Mouse (Mus musculus) stomach, embryonic 14.5 days (tissue): ENCODE measurements around the gene Lbx2. TPM values are rescaled to one million over a fixed set of nuclear protein-coding genes. Genes with fewer than 3 reads are reported as not detected.
A peak's percentile ranks its signal among the peaks of the same experiment; 100 is the strongest.

ENCODE experiments used
- ATAC-seq: fragments of 200-750 bp; cut with Nextera tagmentation; 2 replicates; pipeline ENCODE4 v1.8.0; 2017; ENCODE audit warnings: low read depth, moderate TSS enrichment; ENCODE audit not compliant: insufficient number of reproducible peaks, insufficient read depth, low FRiP score
- H3K27ac ChIP-seq: fragments of 300-500 bp; sonication (generic); 2 replicates; pipeline ENCODE4 v1.5.1; 2014; ENCODE audit warnings: mild to moderate bottlenecking, low read length, moderate library complexity, mixed read lengths
- H3K27me3 ChIP-seq: fragments of 300-500 bp; sonication (generic); 2 replicates; pipeline ENCODE4 v1.6.1; 2014; ENCODE audit warnings: low read length, control low read depth, mixed read lengths; ENCODE audit not compliant: control insufficient read depth, insufficient read depth
- H3K36me3 ChIP-seq: fragments of 300-500 bp; sonication (generic); 2 replicates; pipeline ENCODE4 v1.6.1; 2014; ENCODE audit warnings: mild to moderate bottlenecking, control low read depth, low read length, moderate library complexity, mixed read lengths; ENCODE audit not compliant: control insufficient read depth, insufficient read depth
- H3K4me1 ChIP-seq: fragments of 300-500 bp; sonication (generic); 2 replicates; pipeline ENCODE4 v1.6.1; 2014; ENCODE audit warnings: low read length, control low read depth, mixed read lengths; ENCODE audit not compliant: control insufficient read depth, insufficient read depth
- H3K4me2 ChIP-seq: fragments of 300-500 bp; sonication (generic); replicated peaks from 2 replicates; pipeline ENCODE4 v1.6.1; 2014; ENCODE audit warnings: low read depth, low read length, control low read depth
- H3K4me3 ChIP-seq: fragments of 300-500 bp; sonication (generic); 2 replicates; pipeline ENCODE4 v1.5.1; 2014; ENCODE audit warnings: low read depth, low read length, control low read depth
- H3K9ac ChIP-seq: fragments of 300-500 bp; sonication (generic); replicated peaks from 2 replicates; pipeline ENCODE4 v1.6.1; 2014; ENCODE audit warnings: low read depth, mild to moderate bottlenecking, control low read depth, low read length, moderate library complexity, mixed read lengths
- H3K9me3 ChIP-seq: fragments of 300-500 bp; sonication (generic); 2 replicates; pipeline ENCODE4 v1.6.1; 2016; ENCODE audit warnings: low read depth, low read length, control low read depth; ENCODE audit not compliant: control insufficient read depth
- WGBS: fragments of 180-500 bp; shearing (Covaris S2); extraction: QIAGEN DNeasy Blood & Tissue Kit; methylation state at CpG from one replicate; pipeline ENCODE4 v1.1.7; 2014; 5-methylcytosine and 5-hydroxymethylcytosine counted together
- polyA plus RNA-seq: library from polyadenylated mRNA; unstranded; fragments of >200 nt; fragmentation: Nextera tagmentation; extraction: Ambion mirVana; gene quantifications from 2 replicates; pipeline ENCODE4 v1.2.1, GENCODE M21; 2014

Gene Lbx2
- polyA plus RNA-seq, 1 experiment from 2014 or later = 1.8 TPM

- no peak overlapping the region for H3K9ac ChIP-seq
- no peak overlapping the region for H3K4me2 ChIP-seq
- H3K9me3 ChIP-seq = no peaks in the 10 kb centered on the region
- WGBS = 92% methylated on average over 5 of the region's 5 CpGs
- no peak overlapping the region for H3K4me3 ChIP-seq
- ATAC-seq = no peak
- H3K27me3 ChIP-seq = no peaks in the 10 kb centered on the region
- no peaks in the 10 kb centered on the region for H3K36me3 ChIP-seq
- H3K4me1 ChIP-seq = peaks cover 15% of the 10 kb centered on the region
- no peak overlapping the region for H3K27ac ChIP-seq
Observed at GRCm38 (mm10) chr6:83127419-83127818, 41.3 kb downstream of the Lbx2 start.

DNA sequence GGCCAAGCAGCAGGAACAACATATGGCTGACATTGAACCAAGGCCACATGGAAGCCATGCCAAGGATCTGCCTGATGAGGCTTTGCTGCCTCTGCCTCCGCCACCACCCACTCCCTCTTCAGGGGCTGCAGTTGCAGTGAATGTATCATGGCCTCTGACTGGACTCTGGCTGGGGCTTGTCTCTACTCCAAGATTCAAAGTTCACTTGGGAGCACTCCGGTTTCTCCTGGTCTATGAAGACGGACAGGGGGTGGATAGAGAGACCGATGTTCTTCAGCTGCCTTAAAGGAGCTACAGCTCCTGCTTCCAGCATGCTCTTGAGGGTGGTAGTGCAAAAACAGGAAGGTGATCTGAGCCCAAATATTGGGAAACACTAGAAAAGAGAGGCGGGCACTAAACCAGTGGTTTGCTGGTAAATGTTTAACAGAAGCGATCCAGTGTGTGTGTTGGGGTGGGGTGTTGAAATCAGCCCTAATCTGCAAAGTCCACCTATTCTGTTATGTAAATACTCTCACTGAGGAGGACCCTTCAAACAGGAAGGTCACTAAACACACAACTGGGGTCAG is 45.4 kb downstream of the Lbx2 start:
- H3K4me1 ChIP-seq = peaks cover 16% of the 10 kb centered on the region
- H3K9ac ChIP-seq = no peak overlapping the region
- peak; percentile 55; the same call in 1 of the 2 replicates for ATAC-seq
- no peaks in the 10 kb centered on the region for H3K36me3 ChIP-seq
- H3K27me3 ChIP-seq = no peaks in the 10 kb centered on the region
- H3K27ac ChIP-seq = peak overlapping the region; percentile 68
- no peaks in the 10 kb centered on the region for H3K9me3 ChIP-seq
- no peak overlapping the region for H3K4me2 ChIP-seq
- H3K4me3 ChIP-seq = no peak overlapping the region
- WGBS = 55% methylated on average over 6 of the region's 6 CpGs

GRCm38 (mm10) chr6:83132176-83132919 is 46.2 kb downstream of the Lbx2 start:
- H3K27ac ChIP-seq = peak overlapping the region; percentile 44; the same call in 1 of the 2 replicates
- 75% methylated on average over 9 of the region's 9 CpGs for WGBS
- ATAC-seq = no peak

DNA sequence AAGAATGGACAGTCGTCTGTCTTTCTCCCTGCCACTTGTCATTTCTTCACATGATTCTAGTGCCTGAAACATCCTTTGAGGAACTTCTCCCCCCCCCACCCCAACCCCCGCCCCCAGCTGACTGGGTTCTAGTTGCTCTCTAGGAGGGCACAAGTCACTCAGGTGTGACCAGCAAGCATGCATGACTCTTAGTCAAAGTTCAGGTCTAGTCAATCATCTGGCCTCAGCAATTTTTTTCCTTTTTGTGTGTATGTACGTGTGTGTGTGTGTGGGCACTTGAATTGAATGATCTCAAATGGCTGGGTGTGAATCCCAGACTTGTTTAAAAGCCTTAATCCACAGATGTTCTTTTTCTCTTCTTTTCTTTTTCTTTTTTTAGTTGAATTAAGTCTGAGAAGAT is 48.1 kb downstream of the Lbx2 start:
- Histone ChIP-seq H3K9me3 (no peaks in the 10 kb centered on the region), H3K9ac (no peak overlapping the region), H3K27me3 (no peaks in the 10 kb centered on the region), H3K4me1 (peaks cover 23% of the 10 kb centered on the region), H3K27ac (no peak overlapping the region), H3K36me3 (no peaks in the 10 kb centered on the region), H3K4me2 (no peak overlapping the region), H3K4me3 (no peak overlapping the region)
- WGBS = 55% methylated on average over 3 of the region's 3 CpGs
- no peak for ATAC-seq

More at GRCm38 (mm10) chr6:83132176-83132919, 46.2 kb downstream of the Lbx2 start:
- H3K4me1 ChIP-seq = peaks cover 16% of the 10 kb centered on the region
- H3K27me3 ChIP-seq = no peaks in the 10 kb centered on the region
- H3K4me3 ChIP-seq = no peak overlapping the region
- no peaks in the 10 kb centered on the region for H3K36me3 ChIP-seq
- no peak overlapping the region for H3K9ac ChIP-seq
- H3K4me2 ChIP-seq = no peak overlapping the region
- no peaks in the 10 kb centered on the region for H3K9me3 ChIP-seq

- Histone ChIP-seq H3K27me3 (no peaks in the 10 kb centered on the region), H3K36me3 (no peaks in the 10 kb centered on the region), H3K9ac (peak within 1 kb of the TSS; percentile 89; the same call in 1 of the 2 replicates), H3K4me2 (peak within 1 kb of the TSS; percentile 74), H3K4me3 (peak within 1 kb of the TSS; percentile 48), H3K27ac (peak within 1 kb of the TSS; percentile 100), H3K9me3 (no peaks in the 10 kb centered on the region), H3K4me1 (peaks cover 23% of the 10 kb centered on the region)
- WGBS = 65% methylated on average over 7 of the region's 7 CpGs
- ATAC-seq = no peak
Observed at GRCm38 (mm10) chr6:83134951-83135513, 48.9 kb downstream of the Lbx2 start, which contains the start of gene Rtkn. Gene Rtkn (plus strand): TSS chr6:83135463.

- peak overlapping the region; percentile 48 for H3K4me3 ChIP-seq
- H3K27ac ChIP-seq = peak overlapping the region; percentile 100; the same call in 1 of the 2 replicates
- ATAC-seq = no peak
- no peaks in the 10 kb centered on the region for H3K9me3 ChIP-seq
- H3K4me1 ChIP-seq = peaks cover 23% of the 10 kb centered on the region
- no peaks in the 10 kb centered on the region for H3K36me3 ChIP-seq
- H3K27me3 ChIP-seq = no peaks in the 10 kb centered on the region
- H3K4me2 ChIP-seq = peak overlapping the region; percentile 74
- peak overlapping the region; percentile 89; the same call in 1 of the 2 replicates for H3K9ac ChIP-seq
- WGBS = 5% methylated on average over 37 of the region's 37 CpGs
Observed at GRCm38 (mm10) chr6:83135571-83136161, 49.5 kb downstream of the Lbx2 start.

DNA sequence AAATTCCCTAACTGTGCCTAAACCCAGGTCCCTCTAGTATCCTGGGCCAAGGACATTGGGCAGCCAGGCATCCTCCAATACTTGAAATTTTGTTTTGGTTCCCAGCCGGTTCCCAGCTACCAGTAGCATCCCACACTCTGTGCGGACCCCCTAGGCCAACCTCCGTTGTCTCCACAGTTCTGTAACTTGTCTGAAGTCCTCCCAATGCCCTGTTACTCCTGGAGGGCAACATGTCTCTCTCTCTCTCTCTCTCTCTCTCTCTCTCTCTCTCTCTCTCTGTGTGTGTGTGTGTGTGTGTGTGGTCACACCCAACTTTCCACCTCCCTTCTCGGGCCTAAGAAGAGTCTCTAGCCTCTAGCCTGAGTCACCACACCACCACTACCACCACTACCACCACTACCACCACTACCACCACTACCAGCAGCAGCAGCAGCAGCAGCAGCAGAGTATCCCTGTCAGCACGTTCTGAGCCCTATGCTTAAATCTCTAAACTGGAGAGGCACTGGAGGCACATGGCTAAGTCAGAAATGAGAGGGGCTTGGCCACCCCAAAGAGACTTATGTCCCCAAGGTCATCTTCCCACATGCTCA is 50.2 kb downstream of the Lbx2 start:
- no peaks in the 10 kb centered on the region for H3K36me3 ChIP-seq
- H3K27ac ChIP-seq = peak overlapping the region; percentile 100
- H3K27me3 ChIP-seq = no peaks in the 10 kb centered on the region
- peaks cover 23% of the 10 kb centered on the region for H3K4me1 ChIP-seq
- H3K4me3 ChIP-seq = peak overlapping the region; percentile 48
- peak overlapping the region; percentile 89 for H3K9ac ChIP-seq
- peak overlapping the region; percentile 74 for H3K4me2 ChIP-seq
- no peak for ATAC-seq
- H3K9me3 ChIP-seq = no peaks in the 10 kb centered on the region
- 12% methylated on average over 5 of the region's 5 CpGs for WGBS
